Mouse (Mus musculus) urinary bladder, postnatal 14 days (tissue): ENCODE measurements around the gene Gm49342.
"Not testable (repeated sequence)": the region's sequence is repeated elsewhere in the genome, so short reads cannot be mapped to it uniquely, and the experiment has no call there.

Source experiments
- DNase-seq: peaks from one replicate; pipeline ENCODE4 v3.0.0; 2021; ENCODE audit warnings: low spot score

The Gm49342 gene

GRCm38 (mm10) chr14:50936649-50937048, 7.7 kb upstream of the Gm49342 start:
- no peak for DNase-seq

- no peak for DNase-seq
These were observed 6.0 kb upstream of the Gm49342 start for GRCm38 (mm10) chr14:50938119-50938908.

GRCm38 (mm10) chr14:50938940-50939339, 5.4 kb upstream of the Gm49342 start:
- DNase-seq: no peak

- not testable (repeated sequence) for DNase-seq
These were observed 334 bp downstream of the Gm49342 start for GRCm38 (mm10) chr14:50944668-50945033.

- DNase-seq: not testable (repeated sequence)
These were observed 764 bp downstream of the Gm49342 start for GRCm38 (mm10) chr14:50945081-50945480.

- not testable (repeated sequence) for DNase-seq
These were observed 1.2 kb downstream of the Gm49342 start for GRCm38 (mm10) chr14:50945526-50945925.

GRCm38 (mm10) chr14:50955487-50955886, 11.2 kb downstream of the Gm49342 start:
- no peak for DNase-seq

- peak; percentile 58 for DNase-seq
These were observed 11.7 kb downstream of the Gm49342 start, which contains the start of gene Pnp2 for GRCm38 (mm10) chr14:50955942-50956508. Gene Pnp2 (plus strand): TSS chr14:50955992.

GRCm38 (mm10) chr14:50956724-50957123, 12.4 kb downstream of the Gm49342 start:
- not testable (repeated sequence) for DNase-seq

GRCm38 (mm10) chr14:50957146-50957545, 12.8 kb downstream of the Gm49342 start:
- DNase-seq: not testable (repeated sequence)

- DNase-seq: not testable (repeated sequence)
These were observed 14.1 kb downstream of the Gm49342 start for GRCm38 (mm10) chr14:50958289-50958995.

- no peak for DNase-seq
These were observed 24.1 kb downstream of the Gm49342 start for GRCm38 (mm10) chr14:50968216-50968980.

GRCm38 (mm10) chr14:50969041-50969440, 24.7 kb downstream of the Gm49342 start:
- DNase-seq: no peak

GRCm38 (mm10) chr14:50969558-50970544, 25.5 kb downstream of the Gm49342 start:
- no peak for DNase-seq

- DNase-seq: no peak
These were observed 26.5 kb downstream of the Gm49342 start for GRCm38 (mm10) chr14:50970822-50971221.

GRCm38 (mm10) chr14:50973054-50973453, 28.7 kb downstream of the Gm49342 start:
- DNase-seq: not testable (repeated sequence)

- no peak for DNase-seq
These were observed 29.4 kb downstream of the Gm49342 start for GRCm38 (mm10) chr14:50973700-50974099.

GRCm38 (mm10) chr14:50975001-50975400, 30.7 kb downstream of the Gm49342 start:
- DNase-seq: no peak

- no peak for DNase-seq
These were observed 32.4 kb downstream of the Gm49342 start for GRCm38 (mm10) chr14:50976674-50977073.

GRCm38 (mm10) chr14:50978451-50978850, 34.1 kb downstream of the Gm49342 start:
- not testable (repeated sequence) for DNase-seq

- DNase-seq: no peak
These were observed 35.3 kb downstream of the Gm49342 start for GRCm38 (mm10) chr14:50979631-50980030.
